Mouse (Mus musculus): Measurements from ENCODE around the gene Gpr12. TPM values are rescaled to one million over a fixed set of nuclear protein-coding genes. Genes with fewer than 3 reads are reported as not detected.
"Not testable (repeated sequence)": the region's sequence is repeated elsewhere in the genome, so short reads cannot be mapped to it uniquely, and the experiment has no call there.

Gpr12 gene
- polyA plus RNA-seq, 1 experiment from 2014 or later, result 0.19 TPM

DNA sequence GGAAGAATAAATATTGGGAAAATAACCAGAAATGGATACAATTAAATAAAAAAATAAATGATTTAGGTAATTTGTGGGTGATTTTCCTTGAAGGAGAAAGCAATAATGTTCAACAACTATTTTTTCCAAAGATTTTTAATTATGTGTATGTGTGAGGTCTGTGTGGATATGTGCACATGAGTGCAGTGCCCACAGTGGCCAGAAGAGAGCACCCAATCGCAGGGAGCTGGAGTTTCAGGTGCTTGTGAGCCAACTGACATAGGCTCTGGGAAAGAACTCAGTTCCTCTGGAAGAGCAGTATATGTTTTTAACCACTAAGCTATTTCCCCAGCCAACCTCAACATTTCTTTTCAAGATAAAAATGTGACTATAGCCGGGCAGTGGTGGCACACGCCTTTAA is 8.4 kb downstream of the Gpr12 start:
- Histone ChIP-seq H3K36me3 (ENCODE audit: control insufficient read depth, insufficient read depth, low read length) (no peaks in the 10 kb centered on the region), H3K27me3 (ENCODE audit: control insufficient read depth, insufficient read depth, low read length) (no peaks in the 10 kb centered on the region), H3K27ac (replicated peaks; ENCODE audit: low read depth, low read length) (no peak overlapping the region), H3K9me3 (ENCODE audit: control insufficient read depth, low read length) (no peaks in the 10 kb centered on the region), H3K4me2 (ENCODE audit: low read depth, severe bottlenecking) (no peak overlapping the region), H3K4me1 (ENCODE audit: control insufficient read depth, insufficient read depth, low read length) (no peaks in the 10 kb centered on the region), H3K4me3 (ENCODE audit: low read depth, low read length) (no peak overlapping the region), H3K9ac (ENCODE audit: low read length) (no peak overlapping the region)
- ATAC-seq (ENCODE audit: insufficient number of reproducible peaks, low FRiP score, low TSS enrichment, low read depth), result no peak
- WGBS, result 92% methylated on average over 3 of the region's 3 CpGs
- no peak for DNase-seq (ENCODE audit: low spot score)

DNA sequence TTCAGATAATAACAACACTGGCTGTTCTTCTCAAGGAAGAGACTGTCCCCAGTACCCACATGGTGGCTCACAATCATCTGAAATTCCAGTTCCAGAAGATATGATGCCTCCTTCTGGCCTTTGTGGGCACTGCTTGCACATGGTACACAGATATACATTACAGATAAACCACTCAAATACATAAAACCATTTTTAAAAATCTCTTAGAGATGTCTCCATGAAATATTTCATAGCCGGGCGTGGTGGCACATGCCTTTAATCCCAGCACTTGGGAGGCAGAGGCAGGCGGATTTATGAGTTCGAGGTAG is 12.3 kb downstream of the Gpr12 start:
- not testable (repeated sequence) for H3K9me3 ChIP-seq (ENCODE audit: control insufficient read depth, low read length); DNase-seq (ENCODE audit: low spot score); H3K27ac ChIP-seq (replicated peaks; ENCODE audit: low read depth, low read length); H3K36me3 ChIP-seq (ENCODE audit: control insufficient read depth, insufficient read depth, low read length); H3K4me2 ChIP-seq (ENCODE audit: low read depth, severe bottlenecking); H3K9ac ChIP-seq (ENCODE audit: low read length); H3K27me3 ChIP-seq (ENCODE audit: control insufficient read depth, insufficient read depth, low read length); H3K4me3 ChIP-seq (ENCODE audit: low read depth, low read length); H3K4me1 ChIP-seq (ENCODE audit: control insufficient read depth, insufficient read depth, low read length); ATAC-seq (ENCODE audit: insufficient number of reproducible peaks, low FRiP score, low TSS enrichment, low read depth)
- WGBS, result 87% methylated on average over 4 of the region's 4 CpGs

DNA sequence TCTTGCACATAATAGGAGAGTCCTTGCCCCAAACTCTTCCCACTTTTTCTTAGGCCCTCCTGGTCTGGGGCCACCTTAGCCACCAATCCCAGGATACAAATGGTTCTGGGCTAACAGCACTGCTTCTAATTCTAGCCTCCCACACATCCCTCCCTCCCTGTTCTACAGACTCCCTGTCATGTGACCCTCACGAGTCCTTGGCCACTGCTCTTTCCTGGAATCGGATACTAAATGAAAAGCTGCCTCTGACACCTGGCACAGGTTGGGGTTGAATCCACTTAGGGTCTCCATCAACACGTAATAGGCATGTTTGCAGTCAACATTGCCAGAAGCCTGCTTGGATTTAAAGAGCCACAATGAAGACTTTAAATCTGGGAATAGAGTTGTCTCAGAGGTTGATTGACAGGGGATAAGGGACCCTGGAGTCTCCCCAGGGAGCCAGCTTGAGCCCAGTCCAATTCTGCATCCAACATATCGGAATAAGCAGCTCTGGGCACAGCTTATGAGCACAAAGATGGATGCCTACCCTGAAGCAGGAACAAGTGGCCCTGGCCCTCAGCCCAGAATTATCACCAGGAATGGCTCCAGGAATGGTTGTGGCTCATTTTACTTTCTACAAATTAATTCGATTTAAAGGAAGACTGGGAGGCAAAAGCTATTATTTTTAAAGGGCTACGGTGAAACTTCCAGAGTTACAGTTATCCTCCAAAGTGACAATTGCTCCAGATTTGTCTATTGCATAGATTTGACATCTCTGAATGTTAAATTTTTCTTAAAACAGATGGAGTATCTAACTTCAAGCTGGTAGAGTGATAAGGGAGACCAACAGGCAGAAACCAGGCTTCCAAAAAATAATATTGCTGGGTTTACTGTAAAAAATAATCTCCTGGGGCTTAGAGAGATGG is 13.0 kb downstream of the Gpr12 start:
- not testable (repeated sequence) for H3K27me3 ChIP-seq (ENCODE audit: control insufficient read depth, insufficient read depth, low read length); H3K4me1 ChIP-seq (ENCODE audit: control insufficient read depth, insufficient read depth, low read length); H3K4me2 ChIP-seq (ENCODE audit: low read depth, severe bottlenecking); H3K4me3 ChIP-seq (ENCODE audit: low read depth, low read length); H3K9me3 ChIP-seq (ENCODE audit: control insufficient read depth, low read length); H3K27ac ChIP-seq (replicated peaks; ENCODE audit: low read depth, low read length); H3K9ac ChIP-seq (ENCODE audit: low read length); H3K36me3 ChIP-seq (ENCODE audit: control insufficient read depth, insufficient read depth, low read length); DNase-seq (ENCODE audit: low spot score); ATAC-seq (ENCODE audit: insufficient number of reproducible peaks, low FRiP score, low TSS enrichment, low read depth)
- 75% methylated on average over 6 of the region's 6 CpGs for WGBS

DNA sequence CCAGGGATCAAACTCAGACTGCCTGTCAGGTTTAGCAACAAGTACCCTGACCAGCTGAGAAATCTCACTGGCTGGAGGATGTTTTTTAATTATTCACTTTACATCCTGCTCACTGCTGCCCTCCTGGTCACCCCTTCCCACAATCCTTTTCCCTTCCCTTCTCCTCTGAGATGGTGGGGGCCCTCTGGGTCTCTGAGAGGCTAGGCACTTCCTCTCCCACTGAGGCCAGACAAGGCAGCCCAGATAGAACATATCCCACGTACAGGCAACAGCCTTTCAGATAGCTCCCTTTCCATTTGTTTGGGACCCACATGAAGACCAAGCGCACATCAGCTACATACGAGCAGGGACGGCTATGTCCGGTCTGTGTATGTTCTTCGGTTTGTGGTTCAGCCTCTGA is 14.9 kb downstream of the Gpr12 start:
- WGBS, result 76% methylated on average over 6 of the region's 6 CpGs
- not testable (repeated sequence) for H3K36me3 ChIP-seq (ENCODE audit: control insufficient read depth, insufficient read depth, low read length); H3K9ac ChIP-seq (ENCODE audit: low read length); H3K27ac ChIP-seq (replicated peaks; ENCODE audit: low read depth, low read length); H3K4me1 ChIP-seq (ENCODE audit: control insufficient read depth, insufficient read depth, low read length); H3K4me2 ChIP-seq (ENCODE audit: low read depth, severe bottlenecking); ATAC-seq (ENCODE audit: insufficient number of reproducible peaks, low FRiP score, low TSS enrichment, low read depth); H3K4me3 ChIP-seq (ENCODE audit: low read depth, low read length); H3K27me3 ChIP-seq (ENCODE audit: control insufficient read depth, insufficient read depth, low read length); DNase-seq (ENCODE audit: low spot score); H3K9me3 ChIP-seq (ENCODE audit: control insufficient read depth, low read length)

DNA sequence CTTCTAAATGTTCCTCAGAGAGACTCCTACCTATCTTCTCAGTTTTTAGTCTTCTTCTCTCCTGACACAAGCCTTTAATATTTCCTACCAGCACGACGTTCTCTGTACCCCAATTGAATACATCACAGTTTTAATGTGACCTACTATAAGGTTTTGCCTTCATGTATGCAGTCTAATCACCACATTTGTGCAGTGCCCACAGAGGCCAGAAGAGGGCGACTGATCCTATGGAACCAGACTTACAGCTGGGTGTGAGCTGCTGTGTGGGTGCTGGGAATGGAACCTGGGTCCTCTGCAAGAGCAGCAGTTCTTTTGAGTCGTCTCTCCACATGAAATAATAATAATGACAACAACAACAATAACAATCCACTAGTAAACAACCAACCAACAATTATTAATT is 18.0 kb downstream of the Gpr12 start:
- Histone ChIP-seq H3K27me3 (ENCODE audit: control insufficient read depth, insufficient read depth, low read length) (no peaks in the 10 kb centered on the region), H3K4me1 (ENCODE audit: control insufficient read depth, insufficient read depth, low read length) (no peaks in the 10 kb centered on the region), H3K36me3 (ENCODE audit: control insufficient read depth, insufficient read depth, low read length) (no peaks in the 10 kb centered on the region), H3K27ac (replicated peaks; ENCODE audit: low read depth, low read length) (no peak overlapping the region), H3K4me3 (ENCODE audit: low read depth, low read length) (no peak overlapping the region), H3K9me3 (ENCODE audit: control insufficient read depth, low read length) (no peaks in the 10 kb centered on the region), H3K9ac (ENCODE audit: low read length) (no peak overlapping the region), H3K4me2 (ENCODE audit: low read depth, severe bottlenecking) (no peak overlapping the region)
- peak; percentile 82 for DNase-seq (ENCODE audit: low spot score)
- ATAC-seq (ENCODE audit: insufficient number of reproducible peaks, low FRiP score, low TSS enrichment, low read depth), result no peak
- WGBS, result 60% methylated on average over 4 of the region's 4 CpGs

DNA sequence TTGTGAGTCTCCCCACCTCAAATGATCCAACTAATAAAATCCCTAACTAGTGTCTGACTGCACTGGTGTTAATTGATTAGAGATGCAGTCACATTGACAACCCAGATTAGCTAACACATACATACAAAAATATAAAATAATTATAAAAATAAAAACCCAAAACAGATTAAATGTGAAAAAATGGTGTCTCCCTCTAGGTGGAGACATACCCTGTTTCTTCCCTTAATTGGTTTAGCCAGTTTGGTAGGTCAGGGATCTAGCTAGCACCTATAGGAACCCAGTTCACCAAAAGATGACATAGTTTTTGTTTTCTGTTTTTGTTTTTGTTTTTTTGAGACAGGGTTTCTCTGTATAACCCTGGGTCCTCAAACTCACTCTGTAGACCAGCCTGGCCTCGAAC is 20.8 kb downstream of the Gpr12 start:
- H3K9me3 ChIP-seq (ENCODE audit: control insufficient read depth, low read length), result no peaks in the 10 kb centered on the region
- H3K4me2 ChIP-seq (ENCODE audit: low read depth, severe bottlenecking), result no peak overlapping the region
- DNase-seq (ENCODE audit: low spot score), result no peak
- H3K27me3 ChIP-seq (ENCODE audit: control insufficient read depth, insufficient read depth, low read length), result no peaks in the 10 kb centered on the region
- no peak overlapping the region for H3K4me3 ChIP-seq (ENCODE audit: low read depth, low read length)
- H3K4me1 ChIP-seq (ENCODE audit: control insufficient read depth, insufficient read depth, low read length), result no peaks in the 10 kb centered on the region
- H3K27ac ChIP-seq (replicated peaks; ENCODE audit: low read depth, low read length), result no peak overlapping the region
- ATAC-seq (ENCODE audit: insufficient number of reproducible peaks, low FRiP score, low TSS enrichment, low read depth), result no peak
- H3K36me3 ChIP-seq (ENCODE audit: control insufficient read depth, insufficient read depth, low read length), result no peaks in the 10 kb centered on the region
- H3K9ac ChIP-seq (ENCODE audit: low read length), result no peak overlapping the region
- WGBS, result 79% methylated on average over 1 of the region's 1 CpGs

DNA sequence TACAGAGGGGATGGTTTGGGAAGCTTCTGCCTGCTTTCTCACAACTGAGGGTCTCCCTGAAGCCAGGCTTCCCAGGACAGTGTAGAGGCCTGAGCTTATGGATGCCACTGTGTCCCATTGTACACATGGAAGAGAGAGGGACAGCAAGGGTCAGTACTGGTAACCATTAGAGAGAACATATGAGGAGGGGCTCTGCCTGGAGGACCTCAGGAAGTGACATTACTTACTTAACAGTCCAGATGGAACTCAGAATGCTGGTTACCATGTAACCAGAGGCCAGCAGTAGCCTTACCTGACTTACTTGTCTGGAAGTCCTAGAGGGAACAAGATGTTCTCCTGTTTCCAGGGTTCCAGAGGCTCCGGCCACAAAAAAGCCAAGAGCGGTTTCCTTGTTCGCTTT is 29.2 kb downstream of the Gpr12 start, which contains the start of gene Gm3415:
Gm3415 (plus strand) TSS at position 301 of the 400 bp plus-strand sequence.
- H3K4me2 ChIP-seq (ENCODE audit: low read depth, severe bottlenecking); H3K27ac ChIP-seq (replicated peaks; ENCODE audit: low read depth, low read length); H3K27me3 ChIP-seq (ENCODE audit: control insufficient read depth, insufficient read depth, low read length); H3K36me3 ChIP-seq (ENCODE audit: control insufficient read depth, insufficient read depth, low read length); ATAC-seq (ENCODE audit: insufficient number of reproducible peaks, low FRiP score, low TSS enrichment, low read depth); H3K9ac ChIP-seq (ENCODE audit: low read length); H3K4me3 ChIP-seq (ENCODE audit: low read depth, low read length); DNase-seq (ENCODE audit: low spot score); H3K9me3 ChIP-seq (ENCODE audit: control insufficient read depth, low read length); H3K4me1 ChIP-seq (ENCODE audit: control insufficient read depth, insufficient read depth, low read length): not testable (repeated sequence)
- WGBS, result no CpG with 5 or more reads among the region's 3 CpGs

DNA sequence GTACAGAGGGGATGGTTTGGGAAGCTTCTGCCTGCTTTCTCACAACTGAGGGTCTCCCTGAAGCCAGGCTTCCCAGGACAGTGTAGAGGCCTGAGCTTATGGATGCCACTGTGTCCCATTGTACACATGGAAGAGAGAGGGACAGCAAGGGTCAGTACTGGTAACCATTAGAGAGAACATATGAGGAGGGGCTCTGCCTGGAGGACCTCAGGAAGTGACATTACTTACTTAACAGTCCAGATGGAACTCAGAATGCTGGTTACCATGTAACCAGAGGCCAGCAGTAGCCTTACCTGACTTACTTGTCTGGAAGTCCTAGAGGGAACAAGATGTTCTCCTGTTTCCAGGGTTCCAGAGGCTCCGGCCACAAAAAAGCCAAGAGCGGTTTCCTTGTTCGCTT is 47.7 kb downstream of the Gpr12 start, which contains the start of gene Gm3409:
Gm3409 (plus strand) TSS at position 301 of the 400 bp plus-strand sequence.
- not testable (repeated sequence) for H3K27ac ChIP-seq (replicated peaks; ENCODE audit: low read depth, low read length); ATAC-seq (ENCODE audit: insufficient number of reproducible peaks, low FRiP score, low TSS enrichment, low read depth); DNase-seq (ENCODE audit: low spot score); H3K9ac ChIP-seq (ENCODE audit: low read length); H3K9me3 ChIP-seq (ENCODE audit: control insufficient read depth, low read length); H3K36me3 ChIP-seq (ENCODE audit: control insufficient read depth, insufficient read depth, low read length); H3K4me1 ChIP-seq (ENCODE audit: control insufficient read depth, insufficient read depth, low read length); H3K4me2 ChIP-seq (ENCODE audit: low read depth, severe bottlenecking); H3K27me3 ChIP-seq (ENCODE audit: control insufficient read depth, insufficient read depth, low read length); H3K4me3 ChIP-seq (ENCODE audit: low read depth, low read length)
- 94% methylated on average over 3 of the region's 3 CpGs for WGBS
